Mouse (Mus musculus) cerebellum, postnatal 25 days (tissue): ENCODE data around the gene Ntrk3.

Source experiments
- DNase-seq, 2 experiments: peaks; one replicate each; pipeline ENCODE4 v3.0.0; 2021; ENCODE audit warnings: mixed read lengths in 2 of 2

Ntrk3 gene

GRCm38 (mm10) chr7:78439361-78440120, 298.3 kb downstream of the Ntrk3 start:
- DNase-seq = peak; percentile 72 to 80

GRCm38 (mm10) chr7:78433617-78434144, 304.1 kb downstream of the Ntrk3 start:
- DNase-seq = peak in 1 of 2 experiments; percentile 9

DNA sequence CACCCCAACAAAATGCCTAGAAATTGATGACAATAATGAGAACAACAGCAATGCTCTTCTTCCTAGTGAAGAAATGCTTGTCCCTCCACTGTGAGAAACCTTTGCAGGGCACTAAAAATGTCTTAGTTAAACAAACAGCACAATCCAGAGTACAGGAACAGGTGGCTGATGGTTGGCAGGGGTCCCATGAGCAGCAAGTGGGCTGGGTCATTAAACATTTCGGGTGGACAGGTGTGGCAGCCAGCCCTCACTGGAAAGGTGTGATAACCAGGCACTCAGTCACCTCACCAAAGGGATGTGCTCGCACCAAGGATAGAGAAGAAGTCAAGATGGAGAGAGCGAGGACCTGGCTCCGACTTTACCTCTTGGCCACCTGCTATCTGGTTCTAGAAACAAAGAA, 306.2 kb downstream of the Ntrk3 start:
- DNase-seq = peak; percentile 61 to 76

DNA sequence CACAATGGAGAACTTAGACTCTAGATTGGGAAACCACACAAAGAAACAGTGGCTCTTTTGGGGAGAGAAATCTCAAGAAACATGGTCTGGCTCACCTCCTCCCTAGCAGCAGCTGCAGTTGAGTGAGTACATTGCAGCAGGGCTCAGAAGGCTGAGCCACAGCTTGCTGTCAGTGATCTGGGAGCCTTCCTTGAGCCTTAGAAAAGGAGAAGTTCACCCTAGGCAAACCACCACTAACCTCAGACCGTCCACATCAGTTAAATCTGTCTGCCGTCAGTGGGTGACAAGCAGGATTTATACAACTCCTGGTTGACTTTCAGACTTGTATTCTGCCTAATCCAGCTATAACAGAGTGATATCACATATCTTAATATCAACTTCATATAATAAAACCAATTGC, 325.6 kb downstream of the Ntrk3 start:
- no peak for DNase-seq

- DNase-seq = peak in 1 of 2 experiments; percentile 9
Measured at GRCm38 (mm10) chr7:78409970-78410369, 327.8 kb downstream of the Ntrk3 start.

DNA sequence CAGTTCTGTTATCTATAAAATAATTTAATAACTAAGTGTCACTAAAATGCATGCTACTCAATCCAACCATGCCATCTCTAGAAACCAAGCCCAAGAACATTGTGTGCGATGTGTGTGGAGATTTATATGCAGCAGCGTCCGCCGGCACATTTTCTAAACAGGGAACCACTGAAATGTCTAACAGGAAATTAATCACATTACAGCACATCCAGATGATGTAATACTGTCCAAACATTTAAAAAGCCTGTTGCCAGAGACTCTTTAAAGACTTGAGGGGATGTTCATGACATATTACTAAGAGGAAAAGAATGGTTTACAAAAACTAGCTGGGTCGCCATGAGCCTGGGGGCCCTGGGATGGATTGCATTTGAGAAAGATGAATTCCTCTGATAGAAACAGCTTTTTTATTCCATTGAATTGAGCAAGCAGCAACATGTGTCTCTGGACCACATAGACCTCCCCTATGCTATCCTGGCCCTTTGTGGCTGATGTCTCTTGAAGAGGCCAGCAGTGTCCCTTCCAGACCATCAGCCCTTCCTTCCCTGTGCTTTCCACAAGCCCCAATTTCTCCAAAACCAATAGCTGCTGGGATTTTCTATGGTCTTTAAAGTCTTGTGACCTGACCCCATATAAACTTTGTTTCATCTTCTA, 331.0 kb downstream of the Ntrk3 start:
- DNase-seq = no peak

- no peak for DNase-seq
Measured at GRCm38 (mm10) chr7:78404481-78404880, 333.3 kb downstream of the Ntrk3 start.

- DNase-seq = no peak
Measured at GRCm38 (mm10) chr7:78402495-78402894, 335.3 kb downstream of the Ntrk3 start.

- DNase-seq = peak in 1 of 2 experiments; percentile 16
Measured at GRCm38 (mm10) chr7:78400219-78400618, 337.6 kb downstream of the Ntrk3 start.

DNA sequence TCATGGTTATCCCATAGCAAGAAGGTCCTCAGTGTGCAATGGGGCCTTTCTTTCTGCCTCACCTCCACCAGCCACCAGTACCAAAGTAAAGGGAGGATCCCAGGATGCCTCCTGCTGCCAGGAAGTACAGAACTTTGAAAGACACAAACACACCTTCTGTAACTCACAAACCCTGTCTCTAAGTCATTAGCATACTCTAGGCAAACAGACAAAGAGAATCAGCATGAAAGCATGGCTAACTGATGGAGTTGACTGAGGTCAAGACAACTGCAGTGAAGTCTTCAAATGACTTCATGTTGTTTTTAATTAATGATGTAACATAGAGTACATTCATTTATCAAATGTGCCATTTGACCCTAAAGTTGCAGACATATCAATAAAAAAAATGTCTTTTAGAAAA, 339.4 kb downstream of the Ntrk3 start:
- DNase-seq = no peak

DNA sequence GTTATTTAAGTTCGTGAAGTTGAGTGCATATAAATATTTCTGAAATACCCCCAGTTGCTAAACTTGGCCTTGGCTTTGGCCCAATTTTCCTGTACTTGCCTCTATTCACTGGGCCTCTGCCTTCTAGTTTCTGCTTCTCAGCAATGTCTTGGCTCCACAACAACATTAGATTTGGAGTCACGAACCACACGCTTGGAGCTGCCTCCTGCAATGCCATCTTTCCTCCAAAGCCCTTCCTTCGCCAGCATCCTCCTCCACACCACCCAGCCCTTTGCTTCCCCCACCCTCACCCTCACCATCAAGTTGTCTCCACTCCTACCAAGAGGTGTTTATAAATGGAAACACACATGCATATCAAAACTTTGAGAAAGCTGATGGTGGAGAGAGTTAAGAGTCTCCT, 340.6 kb downstream of the Ntrk3 start:
- no peak for DNase-seq

- DNase-seq = peak; percentile 88 to 89
Measured at GRCm38 (mm10) chr7:78390019-78390418, 347.8 kb downstream of the Ntrk3 start.

DNA sequence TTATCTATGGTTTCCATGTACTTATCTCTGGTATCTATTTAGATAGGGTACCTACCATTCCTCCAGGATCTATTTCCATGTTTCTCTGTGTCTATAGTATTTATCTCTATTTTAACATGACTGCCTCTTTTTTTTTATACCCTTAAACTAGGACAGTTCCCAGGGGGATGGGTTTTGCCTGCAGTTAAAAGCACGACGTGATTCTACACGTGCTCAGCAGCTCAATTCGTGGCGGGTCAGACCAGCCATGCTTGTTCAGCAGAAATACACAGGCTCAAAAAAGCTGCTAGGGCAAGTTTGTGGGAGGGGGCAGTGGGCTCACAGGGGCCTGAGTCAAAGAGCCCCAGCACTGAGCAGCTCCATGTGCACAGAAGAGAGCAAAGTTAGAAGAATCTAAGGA, 349.7 kb downstream of the Ntrk3 start:
- no peak for DNase-seq

DNA sequence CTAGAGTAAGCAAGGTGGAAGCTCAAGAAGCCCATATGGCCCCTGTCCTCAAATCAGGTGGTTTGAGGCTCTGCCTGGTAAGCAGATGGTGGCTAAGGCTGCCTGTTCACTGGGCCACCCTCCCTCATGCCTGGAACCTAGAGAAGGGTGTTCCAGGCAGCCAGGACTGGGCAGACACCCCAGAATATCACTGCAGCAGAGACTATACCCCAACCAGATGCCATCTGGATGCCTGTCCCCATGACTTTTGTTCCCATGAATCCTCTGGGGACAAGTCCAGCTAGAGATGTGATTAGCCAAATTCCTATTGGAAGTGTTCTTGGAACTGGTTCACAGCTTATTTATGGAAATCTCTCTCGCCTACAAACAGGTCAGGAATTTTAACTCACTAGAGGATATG, 351.8 kb downstream of the Ntrk3 start:
- peak; percentile 80 to 82 for DNase-seq

DNA sequence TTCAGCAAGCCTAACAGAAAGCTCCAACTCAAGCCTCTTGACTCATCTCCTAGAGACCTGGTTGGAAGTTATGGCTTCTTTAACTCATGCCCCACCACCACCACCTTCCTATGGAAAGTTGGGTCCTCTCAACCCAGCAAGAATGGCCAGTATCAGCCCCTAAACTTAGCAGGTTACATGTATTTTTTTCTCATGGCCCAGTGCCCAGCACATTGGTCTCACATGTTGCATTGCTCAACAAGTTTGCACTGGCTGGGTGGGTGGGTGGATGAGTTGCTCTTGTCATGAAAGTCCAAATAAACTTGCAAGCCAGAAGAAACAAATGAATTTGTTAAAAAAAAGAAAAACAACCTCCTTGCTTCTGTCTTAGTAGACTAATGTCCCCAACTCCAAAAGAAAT, 353.7 kb downstream of the Ntrk3 start:
- no peak for DNase-seq

DNA sequence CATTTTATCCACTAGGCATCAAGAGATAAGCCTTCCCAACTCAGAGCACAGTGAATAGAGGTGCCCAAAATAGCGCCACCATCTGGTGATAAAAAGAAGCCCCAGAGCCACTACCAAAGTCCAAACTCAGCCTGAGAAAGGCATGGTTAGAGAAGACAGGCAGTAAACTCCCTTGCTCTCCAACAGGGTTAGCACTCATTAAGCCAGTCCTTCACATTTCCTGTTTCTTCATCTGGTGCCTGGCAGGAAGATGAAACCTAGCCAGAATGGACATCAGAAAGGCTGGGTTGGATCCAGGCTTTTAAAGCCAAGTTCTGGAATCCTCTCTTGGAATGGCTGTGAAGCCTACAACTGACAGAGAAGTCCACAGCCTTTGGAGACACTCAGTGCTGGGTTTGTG, 355.7 kb downstream of the Ntrk3 start:
- DNase-seq = peak; percentile 76 to 81

DNA sequence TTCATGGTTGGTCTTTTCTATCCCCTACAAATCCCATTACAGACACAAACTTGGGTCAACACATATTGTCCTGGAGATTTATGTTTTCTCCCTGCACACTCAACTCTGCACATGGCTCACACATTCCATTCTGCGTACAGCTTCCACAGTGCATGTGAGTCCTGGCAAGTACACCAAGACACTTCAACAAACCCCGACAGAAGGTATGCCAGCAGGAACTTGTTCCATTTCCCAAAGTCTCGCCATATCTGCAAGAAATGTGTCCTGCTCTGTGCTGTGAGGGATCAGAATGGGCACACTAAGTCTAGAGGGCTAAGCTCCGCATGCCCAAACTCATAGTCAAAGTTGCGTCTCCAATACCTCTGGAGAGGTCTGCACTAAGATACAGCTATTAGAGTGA, 358.0 kb downstream of the Ntrk3 start:
- DNase-seq = peak; percentile 76 to 79

DNA sequence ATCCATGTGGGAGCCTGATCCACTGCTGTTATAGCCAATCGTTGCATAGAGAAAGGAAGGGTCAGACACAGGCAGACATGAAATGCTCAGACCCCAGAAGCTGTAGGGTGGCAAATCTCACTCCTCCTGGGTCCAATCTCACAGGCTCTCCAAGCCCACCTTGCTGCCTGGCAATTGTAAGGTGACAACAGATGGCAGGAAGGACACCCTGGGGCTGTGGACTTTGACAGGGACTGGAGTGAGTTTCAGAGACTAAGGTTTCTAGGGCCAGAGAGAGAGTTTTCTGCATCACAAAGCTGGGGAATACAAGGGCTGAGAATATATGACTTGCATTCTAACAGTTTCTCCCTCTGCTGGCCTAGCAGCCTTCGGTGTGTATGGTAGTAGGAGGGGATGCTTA, 359.5 kb downstream of the Ntrk3 start:
- peak; percentile 82 to 83 for DNase-seq

DNA sequence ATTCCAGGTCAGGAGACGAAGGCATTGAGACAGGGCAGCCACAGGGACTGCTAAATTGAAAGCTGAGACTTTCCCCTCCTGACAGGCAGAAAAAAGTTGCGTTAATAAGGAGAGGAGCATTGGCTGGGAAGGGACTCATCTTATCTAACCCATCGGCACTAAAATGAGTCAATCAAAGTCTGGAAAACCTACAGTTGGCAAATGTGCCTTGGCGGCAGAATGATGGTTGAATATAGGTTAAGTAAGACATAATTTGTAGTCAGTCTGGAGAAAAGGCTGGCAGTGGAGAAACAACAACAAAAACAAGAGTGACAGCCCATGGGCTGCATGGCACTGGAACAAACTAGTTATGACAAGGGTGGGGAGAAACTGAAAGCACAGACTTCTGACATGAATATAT, 360.9 kb downstream of the Ntrk3 start:
- DNase-seq = no peak

DNA sequence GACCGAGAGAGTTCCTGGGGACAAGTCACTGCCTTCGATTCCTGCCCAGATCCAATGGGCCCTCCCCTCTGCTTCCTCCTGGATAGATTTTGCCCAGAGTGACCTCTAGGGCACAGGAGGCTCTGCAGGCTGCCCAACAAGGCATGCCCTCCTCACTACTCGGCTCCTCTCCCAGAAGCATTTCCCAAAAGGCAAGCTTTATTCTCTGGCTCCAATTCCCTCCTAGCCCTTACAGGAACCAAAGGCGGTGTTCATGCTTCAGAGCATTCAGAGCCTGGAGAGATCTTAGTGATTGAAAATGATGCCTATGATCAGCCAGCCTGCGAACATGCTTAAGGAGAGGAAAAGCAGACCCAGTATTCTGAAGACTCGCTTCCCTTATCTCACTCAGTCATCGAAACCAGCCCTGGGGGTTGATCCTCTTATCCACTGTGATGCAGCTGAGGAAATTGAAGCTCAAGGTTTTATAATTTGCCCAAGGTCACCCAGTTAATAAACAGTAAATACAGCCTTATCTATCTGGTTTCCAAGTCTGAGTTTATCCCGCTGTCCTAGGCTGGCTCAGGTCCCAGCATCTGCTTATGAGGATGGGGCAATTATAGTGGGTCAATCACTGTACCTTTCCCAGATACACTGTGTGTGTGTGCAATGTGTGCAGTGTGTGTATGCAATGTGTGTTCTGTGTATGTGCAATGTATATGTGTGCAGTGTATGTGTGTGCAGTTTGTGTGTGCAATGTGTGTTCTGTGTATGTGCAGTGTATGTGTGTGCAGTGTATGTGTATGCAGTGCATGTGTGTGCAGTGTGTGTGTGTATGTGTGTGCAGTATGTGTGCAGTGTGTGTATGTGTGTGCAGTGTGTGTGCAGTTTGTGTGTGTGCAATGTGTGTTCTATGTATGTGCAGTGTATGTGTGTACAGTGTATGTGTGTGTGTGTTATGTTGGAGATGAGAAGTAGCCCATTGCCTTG, 376.2 kb downstream of the Ntrk3 start:
- peak; percentile 22 to 28 for DNase-seq

- DNase-seq = no peak
Measured at GRCm38 (mm10) chr7:78347464-78347863, 390.3 kb downstream of the Ntrk3 start.

- DNase-seq = no peak
Measured at GRCm38 (mm10) chr7:78333422-78333821, 404.4 kb downstream of the Ntrk3 start.

DNA sequence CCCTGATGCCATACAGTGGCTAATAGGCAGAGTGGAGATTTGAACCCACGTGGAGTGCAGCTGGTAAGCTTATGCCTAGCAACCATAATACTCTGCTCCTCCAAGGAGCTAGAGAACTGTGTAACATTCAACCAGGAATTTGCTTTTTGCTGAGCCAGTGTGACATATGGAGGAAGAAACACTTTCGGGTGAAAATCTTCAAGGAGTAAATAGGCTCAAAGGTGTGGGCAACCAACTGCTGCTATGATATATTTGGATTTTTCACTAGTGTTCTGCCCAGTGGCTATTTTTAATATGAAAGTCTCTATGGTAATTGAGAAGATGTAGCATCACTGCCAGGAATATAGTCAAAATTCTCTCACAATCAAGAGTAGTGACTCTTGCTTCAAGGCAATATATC, 409.5 kb downstream of the Ntrk3 start:
- DNase-seq = no peak
